Mouse (Mus musculus) midbrain, embryonic 13.5 days (tissue): Measurements from ENCODE around the gene Ntn4. TPM values are rescaled to one million over a fixed set of nuclear protein-coding genes. Genes with fewer than 3 reads are reported as not detected.

Experiments used
- ATAC-seq: fragments of 200-750 bp; cut with Nextera tagmentation; 2 replicates; pipeline ENCODE4 v1.8.0; 2017; ENCODE audit warnings: mild to moderate bottlenecking, moderate TSS enrichment, moderate library complexity
- H3K27ac ChIP-seq: fragments of 300-500 bp; sonication (generic); 2 replicates; pipeline ENCODE4 v1.5.1; 2015; ENCODE audit warnings: inconsistent platforms, mild to moderate bottlenecking, moderate library complexity
- H3K27me3 ChIP-seq: fragments of 300-500 bp; sonication (generic); 2 replicates; pipeline ENCODE4 v1.6.1; 2015; ENCODE audit warnings: mild to moderate bottlenecking, inconsistent platforms
- H3K36me3 ChIP-seq: fragments of 300-500 bp; sonication (generic); 2 replicates; pipeline ENCODE4 v1.6.1; 2015; ENCODE audit warnings: mild to moderate bottlenecking, inconsistent platforms
- H3K4me1 ChIP-seq: fragments of 300-500 bp; sonication (generic); replicated peaks from 2 replicates; pipeline ENCODE4 v1.6.1; 2015; ENCODE audit warnings: inconsistent platforms
- H3K4me2 ChIP-seq: fragments of 300-500 bp; sonication (generic); replicated peaks from 2 replicates; pipeline ENCODE4 v1.6.1; 2015; ENCODE audit warnings: moderate library complexity, mild to moderate bottlenecking, inconsistent platforms
- H3K4me3 ChIP-seq: fragments of 300-500 bp; sonication (generic); replicated peaks from 2 replicates; pipeline ENCODE4 v1.5.1; 2015; ENCODE audit warnings: mild to moderate bottlenecking, inconsistent platforms
- H3K9ac ChIP-seq: fragments of 300-500 bp; sonication (generic); replicated peaks from 2 replicates; pipeline ENCODE4 v1.6.1; 2015; ENCODE audit warnings: mild to moderate bottlenecking, inconsistent platforms
- H3K9me3 ChIP-seq: fragments of 300-500 bp; sonication (generic); 2 replicates; pipeline ENCODE4 v1.6.1; 2016; ENCODE audit warnings: mild to moderate bottlenecking, inconsistent platforms
- WGBS: fragments of 180-500 bp; shearing (Covaris S2); methylation state at CpG from one replicate; pipeline ENCODE4 v1.1.7; 2015; 5-methylcytosine and 5-hydroxymethylcytosine counted together
- polyA plus RNA-seq: library from polyadenylated mRNA; unstranded; fragments of >200 nt; fragmentation: Nextera tagmentation; extraction: Ambion mirVana; gene quantifications from 2 replicates; pipeline ENCODE4 v1.2.1, GENCODE M21; 2015

The Ntn4 gene
- polyA plus RNA-seq, 1 experiment from 2014 or later, result 2.0 TPM

DNA sequence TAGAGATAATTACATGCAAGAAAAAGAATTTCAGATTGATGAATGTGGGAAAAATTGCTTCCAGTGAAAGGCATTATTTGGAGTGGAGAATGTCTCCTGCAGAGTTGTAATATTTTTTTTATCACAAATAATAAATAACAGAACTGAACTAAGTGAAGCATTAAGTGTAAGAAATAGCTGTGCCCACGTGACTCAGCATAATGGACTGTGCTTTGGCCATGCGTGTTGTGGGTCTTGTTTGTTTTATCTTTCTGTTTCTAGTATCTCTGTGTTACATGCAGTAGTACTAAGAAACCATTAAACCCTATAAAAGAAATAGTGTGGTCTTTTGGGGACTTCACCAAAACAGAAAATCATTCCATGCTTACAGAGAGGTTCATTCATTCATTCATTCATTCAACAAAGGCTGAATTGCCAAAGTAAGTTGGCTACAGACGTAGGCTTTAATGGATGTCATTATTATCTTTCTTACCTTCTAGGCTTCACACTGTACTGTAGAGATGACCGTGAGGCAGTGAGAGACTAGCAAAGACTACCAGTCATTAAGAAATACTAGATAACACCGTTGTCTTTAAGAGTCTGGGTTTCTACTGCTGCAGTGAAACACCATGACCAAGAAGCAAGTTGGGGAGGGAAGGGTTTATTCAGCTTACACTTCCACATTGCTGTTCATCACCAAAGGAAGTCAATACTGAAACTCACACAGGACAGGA is 81.3 kb downstream of the Ntn4 start:
- 92% methylated on average over 5 of the region's 5 CpGs for WGBS
- Histone ChIP-seq H3K4me2 (no peak overlapping the region), H3K9me3 (no peaks in the 10 kb centered on the region), H3K9ac (no peak overlapping the region), H3K4me3 (no peak overlapping the region), H3K27me3 (no peaks in the 10 kb centered on the region), H3K27ac (no peak overlapping the region), H3K4me1 (peaks cover 14% of the 10 kb centered on the region), H3K36me3 (peaks cover 16% of the 10 kb centered on the region)
- ATAC-seq, result no peak

DNA sequence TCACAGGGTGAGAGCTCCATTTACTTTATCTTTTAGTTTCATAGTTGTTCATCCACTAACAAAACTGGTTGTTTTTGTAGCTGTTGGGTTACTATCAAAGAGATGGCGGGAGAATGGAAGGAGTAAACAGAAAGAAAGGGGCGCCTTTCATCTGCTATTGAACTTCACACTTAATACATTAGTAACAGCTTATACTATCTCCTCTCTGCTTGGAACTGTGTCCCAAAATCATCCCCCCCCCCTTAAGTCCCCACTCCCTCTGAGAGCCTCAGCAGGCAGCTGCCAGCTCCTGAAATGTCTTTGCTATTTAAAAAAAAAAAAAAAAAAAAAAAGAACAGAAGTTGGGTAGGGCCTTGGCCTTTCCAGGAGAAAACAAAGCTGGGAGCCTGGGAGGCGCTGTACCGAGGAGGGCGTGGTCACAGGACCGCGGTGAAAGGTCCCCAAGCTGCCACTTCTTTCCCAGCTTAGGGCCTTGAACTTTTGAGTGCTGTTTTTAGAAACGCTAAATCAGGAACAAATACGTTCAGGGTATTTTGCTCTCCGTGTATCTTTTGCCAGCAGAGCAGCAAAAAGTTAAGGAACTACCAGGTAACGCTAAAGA is 83.6 kb downstream of the Ntn4 start:
- H3K27ac ChIP-seq, result no peak overlapping the region
- no peaks in the 10 kb centered on the region for H3K27me3 ChIP-seq
- 6% methylated on average over 11 of the region's 11 CpGs for WGBS
- no peak overlapping the region for H3K4me3 ChIP-seq
- H3K36me3 ChIP-seq, result peaks cover 3% of the 10 kb centered on the region; the same call in 1 of the 2 replicates
- ATAC-seq, result no peak
- no peaks in the 10 kb centered on the region for H3K9me3 ChIP-seq
- 0 out of 2 replicates have a peak overlapping the region, but pooled peaks have one; percentile 1 for H3K4me2 ChIP-seq
- H3K4me1 ChIP-seq, result peaks cover 14% of the 10 kb centered on the region
- H3K9ac ChIP-seq, result no peak overlapping the region

DNA sequence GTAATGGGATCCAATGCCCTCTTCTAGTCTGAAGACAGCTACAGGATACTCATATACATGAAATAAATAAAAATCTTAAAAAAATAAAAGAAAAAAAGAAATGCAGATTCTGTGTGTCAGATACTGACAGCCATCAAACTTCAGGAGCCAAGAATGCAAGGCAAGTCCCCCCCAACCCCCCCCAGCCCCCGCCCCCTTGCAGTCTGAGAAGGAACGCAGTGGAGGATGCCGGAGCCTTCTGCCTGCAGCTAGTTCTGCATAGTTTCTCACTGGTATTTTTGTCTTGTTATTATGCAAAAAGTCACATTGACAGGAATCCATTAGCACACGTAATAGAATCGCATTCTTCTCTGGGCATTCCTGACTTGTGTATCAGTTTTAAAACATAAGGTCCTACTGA is 87.7 kb downstream of the Ntn4 start:
- WGBS, result 65% methylated on average over 5 of the region's 5 CpGs
- ATAC-seq, result no peak
- no peak overlapping the region for H3K4me2 ChIP-seq
- H3K9ac ChIP-seq, result no peak overlapping the region
- no peaks in the 10 kb centered on the region for H3K9me3 ChIP-seq
- H3K4me3 ChIP-seq, result no peak overlapping the region
- H3K27ac ChIP-seq, result no peak overlapping the region
- 0 out of 2 replicates have a peak, but pooled peaks cover 3% of the 10 kb centered on the region for H3K36me3 ChIP-seq
- no peaks in the 10 kb centered on the region for H3K27me3 ChIP-seq
- peaks cover 11% of the 10 kb centered on the region for H3K4me1 ChIP-seq

GRCm38 (mm10) chr10:93730514-93730913 is 90.0 kb downstream of the Ntn4 start:
- Histone ChIP-seq H3K27me3 (no peaks in the 10 kb centered on the region), H3K4me1 (no peaks in the 10 kb centered on the region), H3K36me3 (peaks cover 18% of the 10 kb centered on the region), H3K4me3 (no peak overlapping the region), H3K4me2 (no peak overlapping the region), H3K9ac (no peak overlapping the region), H3K9me3 (no peaks in the 10 kb centered on the region), H3K27ac (no peak overlapping the region)
- 85% methylated on average over 6 of the region's 6 CpGs for WGBS
- no peak for ATAC-seq

GRCm38 (mm10) chr10:93731248-93731691 is 90.8 kb downstream of the Ntn4 start:
- Histone ChIP-seq H3K4me1 (peaks cover 3% of the 10 kb centered on the region), H3K27me3 (no peaks in the 10 kb centered on the region), H3K4me3 (no peak overlapping the region), H3K9me3 (no peaks in the 10 kb centered on the region), H3K27ac (no peak overlapping the region), H3K9ac (no peak overlapping the region), H3K36me3 (peaks cover 18% of the 10 kb centered on the region), H3K4me2 (no peak overlapping the region)
- no peak for ATAC-seq
- WGBS, result 83% methylated on average over 9 of the region's 9 CpGs

GRCm38 (mm10) chr10:93736114-93736645 is 95.7 kb downstream of the Ntn4 start:
- Histone ChIP-seq H3K4me3 (no peak overlapping the region), H3K27me3 (no peaks in the 10 kb centered on the region), H3K36me3 (peaks cover 33% of the 10 kb centered on the region), H3K27ac (peak overlapping the region; percentile 44; the same call in 1 of the 2 replicates), H3K9me3 (no peaks in the 10 kb centered on the region), H3K4me1 (peaks cover 9% of the 10 kb centered on the region), H3K4me2 (no peak overlapping the region), H3K9ac (no peak overlapping the region)
- WGBS, result 31% methylated on average over 6 of the region's 6 CpGs
- ATAC-seq, result no peak

GRCm38 (mm10) chr10:93737080-93737479 is 96.6 kb downstream of the Ntn4 start:
- H3K4me1 ChIP-seq, result peaks cover 13% of the 10 kb centered on the region
- H3K4me2 ChIP-seq, result no peak overlapping the region
- ATAC-seq, result no peak
- H3K9ac ChIP-seq, result no peak overlapping the region
- no peak overlapping the region for H3K4me3 ChIP-seq
- no peaks in the 10 kb centered on the region for H3K9me3 ChIP-seq
- H3K36me3 ChIP-seq, result peaks cover 38% of the 10 kb centered on the region
- WGBS, result 67% methylated on average over 5 of the region's 5 CpGs
- H3K27ac ChIP-seq, result no peak overlapping the region
- no peaks in the 10 kb centered on the region for H3K27me3 ChIP-seq

DNA sequence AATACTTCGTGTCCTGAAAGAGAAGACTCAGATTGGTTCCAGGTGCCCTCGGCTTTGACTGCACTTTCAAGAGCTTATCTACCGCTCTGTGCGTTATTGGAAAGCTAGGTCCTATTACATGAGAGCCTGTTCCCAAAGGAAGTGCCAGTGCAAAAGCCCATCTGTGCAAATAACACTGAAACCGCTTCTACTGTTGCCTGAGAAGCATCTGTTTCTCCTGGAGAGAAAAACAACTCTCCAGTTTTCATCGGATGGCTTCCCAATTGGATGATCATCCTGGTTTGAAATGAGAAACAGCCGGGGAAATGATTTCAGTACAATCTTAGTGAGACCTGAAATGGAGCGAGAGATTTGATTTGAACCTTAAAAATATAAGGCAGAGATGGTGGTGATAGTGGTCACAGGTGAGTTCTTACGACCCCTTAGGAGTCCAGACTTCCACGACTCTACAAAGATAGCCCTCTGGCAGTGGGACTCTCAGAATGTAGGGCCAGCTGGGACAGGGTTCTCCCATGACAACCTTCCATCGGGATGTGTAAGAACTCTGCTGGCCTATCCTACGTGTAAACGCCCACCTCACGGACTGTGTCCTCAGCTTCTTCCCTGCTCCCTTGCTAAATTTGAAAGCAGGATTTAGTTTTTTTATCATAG is 101.1 kb downstream of the Ntn4 start:
- Histone ChIP-seq H3K4me3 (no peak overlapping the region), H3K4me1 (peaks cover 8% of the 10 kb centered on the region; the same call in 1 of the 2 replicates), H3K9me3 (no peaks in the 10 kb centered on the region), H3K36me3 (peaks cover 26% of the 10 kb centered on the region), H3K4me2 (no peak overlapping the region), H3K27ac (peak overlapping the region; percentile 1; the same call in 1 of the 2 replicates), H3K9ac (no peak overlapping the region), H3K27me3 (no peaks in the 10 kb centered on the region)
- 77% methylated on average over 14 of the region's 14 CpGs for WGBS
- no peak for ATAC-seq

DNA sequence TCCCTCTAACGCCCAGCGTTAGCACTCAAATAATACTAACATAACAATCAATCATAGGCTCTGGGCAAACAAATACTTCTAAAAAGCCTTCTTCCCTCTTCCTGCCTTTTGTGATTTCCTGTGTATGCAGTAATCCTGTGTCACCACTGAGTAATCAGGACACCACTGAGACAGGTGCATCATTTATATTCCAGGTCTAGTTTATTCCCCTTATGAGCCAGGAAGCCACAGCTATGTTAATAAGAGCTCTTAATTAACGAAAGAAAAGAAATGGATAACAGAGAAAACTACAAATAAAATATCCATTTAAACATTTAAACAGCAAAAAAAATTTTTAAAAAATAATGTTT is 101.6 kb downstream of the Ntn4 start:
- Histone ChIP-seq H3K27ac (0 out of 2 replicates have a peak overlapping the region, but pooled peaks have one; percentile 1), H3K9me3 (no peaks in the 10 kb centered on the region), H3K27me3 (no peaks in the 10 kb centered on the region), H3K36me3 (peaks cover 26% of the 10 kb centered on the region), H3K4me1 (peaks cover 6% of the 10 kb centered on the region; the same call in 1 of the 2 replicates), H3K9ac (no peak overlapping the region), H3K4me2 (no peak overlapping the region), H3K4me3 (no peak overlapping the region)
- 77% methylated on average over 3 of the region's 3 CpGs for WGBS
- ATAC-seq, result no peak

DNA sequence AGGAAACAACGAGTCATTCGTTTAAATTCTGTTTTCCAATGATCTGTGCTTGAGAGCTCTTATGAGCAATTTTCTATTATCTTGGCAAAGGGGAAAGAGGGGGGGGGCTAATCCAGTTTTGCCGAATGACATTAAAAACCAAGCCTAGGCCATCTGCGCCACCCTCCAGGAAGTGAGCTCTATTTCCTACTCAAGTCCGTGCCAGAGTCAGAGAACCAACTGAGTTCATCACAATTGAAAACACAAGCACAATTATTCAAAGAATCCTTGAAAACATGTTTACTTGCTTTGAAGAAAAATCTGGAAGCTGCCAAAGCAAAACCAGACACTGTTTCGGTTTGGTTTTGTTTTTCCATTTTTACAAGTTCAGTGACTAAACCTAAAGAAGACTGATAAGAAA is 102.1 kb downstream of the Ntn4 start:
- Histone ChIP-seq H3K4me1 (0 out of 2 replicates have a peak, but pooled peaks cover 4% of the 10 kb centered on the region), H3K36me3 (peaks cover 26% of the 10 kb centered on the region), H3K27ac (no peak overlapping the region), H3K9me3 (no peaks in the 10 kb centered on the region), H3K27me3 (no peaks in the 10 kb centered on the region), H3K4me2 (no peak overlapping the region), H3K9ac (no peak overlapping the region), H3K4me3 (no peak overlapping the region)
- 63% methylated on average over 6 of the region's 6 CpGs for WGBS
- no peak for ATAC-seq

DNA sequence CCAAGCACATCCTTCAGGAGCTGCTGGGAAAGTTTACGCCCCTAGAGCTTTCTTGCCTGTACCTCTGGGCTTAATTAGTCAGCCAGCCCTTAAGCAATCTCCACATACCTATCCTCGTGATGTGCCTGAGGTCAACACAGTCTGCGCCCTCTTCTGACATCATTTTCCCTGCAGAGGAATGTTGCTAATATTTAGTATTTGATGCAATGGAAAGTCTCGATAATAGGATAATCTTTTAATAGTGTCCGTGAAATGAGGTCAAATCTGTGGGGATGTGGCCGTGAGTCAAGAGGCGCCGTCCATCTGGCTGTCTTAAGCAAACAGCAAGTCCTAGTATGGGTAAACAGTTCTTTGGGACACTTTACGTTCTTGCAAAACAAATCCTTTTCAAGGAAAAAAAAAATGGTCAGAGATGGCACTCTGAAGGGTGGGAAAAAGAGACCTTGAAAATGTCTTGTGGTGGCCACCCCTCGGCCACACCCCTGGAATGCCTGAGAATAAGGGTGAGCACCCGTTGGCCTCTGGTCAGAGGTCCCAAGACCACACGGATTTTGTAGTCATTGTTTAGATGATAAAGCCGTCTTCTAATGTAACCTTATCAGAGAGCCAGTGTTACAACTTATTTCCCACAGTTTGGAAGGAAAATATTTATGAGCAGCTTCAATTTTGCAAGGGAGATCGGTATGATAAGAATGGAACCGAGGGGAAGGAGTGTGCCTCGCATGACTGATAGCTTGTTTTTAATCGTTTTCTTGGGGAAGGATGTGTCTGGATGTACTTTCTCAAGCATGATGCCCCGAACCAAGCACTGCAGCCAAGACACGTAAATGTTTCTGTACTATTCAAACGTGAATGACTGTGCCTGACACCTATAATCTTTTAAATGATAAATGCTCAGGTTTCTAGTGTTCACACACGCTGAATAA is 109.0 kb downstream of the Ntn4 start:
- H3K9ac ChIP-seq, result no peak overlapping the region
- H3K27me3 ChIP-seq, result no peaks in the 10 kb centered on the region
- 81% methylated on average over 21 of the region's 21 CpGs for WGBS
- peaks cover 18% of the 10 kb centered on the region for H3K4me1 ChIP-seq
- no peak overlapping the region for H3K4me2 ChIP-seq
- no peak for ATAC-seq
- no peaks in the 10 kb centered on the region for H3K9me3 ChIP-seq
- H3K4me3 ChIP-seq, result no peak overlapping the region
- H3K27ac ChIP-seq, result no peak overlapping the region
- 0 out of 2 replicates have a peak, but pooled peaks cover 2% of the 10 kb centered on the region for H3K36me3 ChIP-seq
